Mouse (Mus musculus) heart, embryonic 11.5 days (tissue): ENCODE measurements around the gene Fcgrt. TPM values are rescaled to one million over a fixed set of nuclear protein-coding genes. Genes with fewer than 3 reads are reported as not detected.

Source experiments
- ATAC-seq: fragments of 200-750 bp; cut with Nextera tagmentation; replicated peaks from 2 replicates; pipeline ENCODE4 v1.8.0; 2017; ENCODE audit warnings: moderate library complexity; ENCODE audit not compliant: insufficient number of reproducible peaks, low FRiP score, low TSS enrichment
- H3K27ac ChIP-seq: fragments of 300-500 bp; sonication (generic); 2 replicates; pipeline ENCODE4 v1.5.1; 2014; ENCODE audit warnings: mild to moderate bottlenecking, low read depth, low read length
- H3K27me3 ChIP-seq: fragments of 300-500 bp; sonication (generic); 2 replicates; pipeline ENCODE4 v1.6.1; 2014; ENCODE audit warnings: mild to moderate bottlenecking, low read length, mixed read lengths; ENCODE audit not compliant: control insufficient read depth, insufficient read depth
- H3K36me3 ChIP-seq: fragments of 300-500 bp; sonication (generic); 2 replicates; pipeline ENCODE4 v1.6.1; 2014; ENCODE audit warnings: mild to moderate bottlenecking, low read length, moderate library complexity, mixed read lengths; ENCODE audit not compliant: control insufficient read depth, insufficient read depth
- H3K4me1 ChIP-seq: fragments of 300-500 bp; sonication (generic); 2 replicates; pipeline ENCODE4 v1.6.1; 2014; ENCODE audit warnings: low read length; ENCODE audit not compliant: control insufficient read depth, insufficient read depth
- H3K4me2 ChIP-seq: fragments of 300-500 bp; sonication (generic); 2 replicates; pipeline ENCODE4 v1.6.1; 2014; ENCODE audit warnings: mild to moderate bottlenecking, moderate library complexity
- H3K4me3 ChIP-seq: fragments of 300-500 bp; sonication (generic); 2 replicates; pipeline ENCODE4 v1.5.1; 2014; ENCODE audit warnings: low read depth, low read length
- H3K9ac ChIP-seq: fragments of 300-500 bp; sonication (generic); 2 replicates; pipeline ENCODE4 v1.6.1; 2014; ENCODE audit warnings: mild to moderate bottlenecking, low read depth, low read length, moderate library complexity
- H3K9me3 ChIP-seq: fragments of 300-500 bp; sonication (generic); replicated peaks from 2 replicates; pipeline ENCODE4 v1.6.1; 2016; ENCODE audit warnings: low read length; ENCODE audit not compliant: control insufficient read depth
- WGBS: fragments of 180-500 bp; shearing (Covaris S2); extraction: QIAGEN DNeasy Blood & Tissue Kit; methylation state at CpG from one replicate; pipeline ENCODE4 v1.1.7; 2014; ENCODE audit not compliant: insufficient replicate concordance; 5-methylcytosine and 5-hydroxymethylcytosine counted together
- polyA plus RNA-seq: library from polyadenylated mRNA; unstranded; fragments of >200 nt; fragmentation: Nextera tagmentation; extraction: Ambion mirVana; gene quantifications from 2 replicates; pipeline ENCODE4 v1.2.1, GENCODE M21; 2014

Fcgrt gene
- polyA plus RNA-seq, 1 experiment from 2014 or later: 15.1 TPM

DNA sequence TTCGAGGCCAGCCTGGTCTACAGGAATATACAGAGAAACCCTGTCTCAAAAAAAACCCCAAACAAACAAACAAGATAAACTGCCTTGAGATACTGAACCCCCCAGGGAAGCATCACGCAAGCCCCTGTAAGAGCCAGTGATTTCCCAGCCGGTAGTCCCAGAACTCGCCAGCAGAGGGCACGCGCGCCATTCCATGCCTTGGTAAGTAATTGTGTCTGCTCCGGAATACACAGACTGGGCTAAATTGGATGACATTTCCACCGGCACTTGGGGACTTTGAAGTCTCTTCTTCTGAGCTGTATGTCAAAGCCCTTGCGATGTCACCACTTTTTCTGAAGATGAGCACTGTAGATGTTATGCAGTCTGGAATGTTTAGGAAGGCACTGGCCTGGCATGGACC is 23.8 kb downstream of the Fcgrt start:
- no peak for ATAC-seq
- no peak overlapping the region for H3K4me2 ChIP-seq
- no peaks in the 10 kb centered on the region for H3K27me3 ChIP-seq
- under 1% methylated on average over 10 of the region's 10 CpGs for WGBS
- H3K36me3 ChIP-seq: peaks cover 20% of the 10 kb centered on the region
- H3K4me1 ChIP-seq: peaks cover 12% of the 10 kb centered on the region
- no peak overlapping the region for H3K27ac ChIP-seq
- no peak overlapping the region for H3K4me3 ChIP-seq
- H3K9me3 ChIP-seq: no peaks in the 10 kb centered on the region; the same call in 1 of the 2 replicates
- no peak overlapping the region for H3K9ac ChIP-seq

DNA sequence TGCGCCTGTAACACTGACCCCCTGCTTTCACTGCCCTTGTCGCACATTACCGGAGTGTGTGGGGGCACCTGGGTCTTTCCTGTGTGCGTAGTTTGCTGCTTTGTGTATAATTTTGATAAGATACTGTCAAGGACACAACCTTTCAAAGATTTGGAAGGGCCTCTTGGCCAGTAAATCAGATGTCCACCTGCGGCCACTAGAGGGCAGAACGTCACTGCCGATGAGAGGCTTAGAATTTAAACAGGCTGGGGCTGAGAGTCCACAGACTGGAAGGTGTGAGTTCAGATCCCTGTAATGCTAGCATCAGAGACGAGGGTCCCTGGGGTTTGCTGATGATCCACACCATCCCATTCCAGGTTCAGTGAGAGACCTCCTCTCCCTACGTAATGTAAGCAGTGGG is 25.1 kb downstream of the Fcgrt start:
- Histone ChIP-seq H3K36me3 (peaks cover 16% of the 10 kb centered on the region), H3K27ac (no peak overlapping the region), H3K4me1 (peaks cover 13% of the 10 kb centered on the region), H3K9ac (no peak overlapping the region), H3K9me3 (no peaks in the 10 kb centered on the region; the same call in 1 of the 2 replicates), H3K4me3 (no peak overlapping the region), H3K4me2 (no peak overlapping the region), H3K27me3 (no peaks in the 10 kb centered on the region)
- no peak for ATAC-seq
- 31% methylated on average over 9 of the region's 9 CpGs for WGBS

DNA sequence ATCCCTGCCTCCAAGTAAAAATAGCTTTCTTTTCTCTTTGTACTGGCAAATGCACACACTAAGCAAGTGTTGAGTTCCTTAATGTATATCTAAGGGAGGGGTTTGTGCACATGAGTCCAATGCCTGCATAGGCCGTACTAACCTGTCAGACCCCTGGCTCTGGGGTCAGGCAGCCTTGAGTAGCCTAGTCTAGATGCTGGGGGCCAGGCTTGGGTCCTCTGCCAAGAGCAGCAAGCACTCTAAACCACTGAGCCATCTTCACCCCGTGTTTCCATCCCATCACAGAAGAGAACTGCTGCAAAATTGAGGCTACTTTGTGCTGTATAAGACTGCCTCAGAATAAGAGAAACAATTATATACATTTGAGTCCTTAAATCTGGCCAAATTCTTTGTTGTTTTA is 25.8 kb downstream of the Fcgrt start:
- 91% methylated on average over 2 of the region's 2 CpGs for WGBS
- no peak overlapping the region for H3K4me3 ChIP-seq
- H3K36me3 ChIP-seq: peaks cover 9% of the 10 kb centered on the region
- H3K27ac ChIP-seq: no peak overlapping the region
- no peaks in the 10 kb centered on the region for H3K27me3 ChIP-seq
- no peak overlapping the region for H3K9ac ChIP-seq
- no peak overlapping the region for H3K4me2 ChIP-seq
- peaks cover 13% of the 10 kb centered on the region for H3K4me1 ChIP-seq
- no peak for ATAC-seq
- no peaks in the 10 kb centered on the region; the same call in 1 of the 2 replicates for H3K9me3 ChIP-seq

- Histone ChIP-seq H3K9me3 (no peaks in the 10 kb centered on the region; the same call in 1 of the 2 replicates), H3K4me2 (no peak overlapping the region), H3K27me3 (no peaks in the 10 kb centered on the region), H3K36me3 (peaks cover 8% of the 10 kb centered on the region), H3K4me3 (no peak overlapping the region), H3K9ac (no peak overlapping the region), H3K27ac (no peak overlapping the region), H3K4me1 (peaks cover 13% of the 10 kb centered on the region)
- WGBS: 90% methylated on average over 14 of the region's 14 CpGs
- ATAC-seq: no peak
These were observed 26.3 kb downstream of the Fcgrt start for GRCm38 (mm10) chr7:45077322-45077721.

- Histone ChIP-seq H3K4me1 (peaks cover 13% of the 10 kb centered on the region), H3K4me2 (no peak overlapping the region), H3K4me3 (no peak overlapping the region), H3K27me3 (no peaks in the 10 kb centered on the region), H3K9ac (no peak overlapping the region), H3K9me3 (no peaks in the 10 kb centered on the region; the same call in 1 of the 2 replicates), H3K27ac (peak overlapping the region; percentile 82; the same call in 1 of the 2 replicates), H3K36me3 (peaks cover 8% of the 10 kb centered on the region)
- 85% methylated on average over 30 of the region's 30 CpGs for WGBS
- ATAC-seq: no peak
These were observed 27.1 kb downstream of the Fcgrt start for GRCm38 (mm10) chr7:45076501-45076900.

GRCm38 (mm10) chr7:45075405-45075804 is 28.2 kb downstream of the Fcgrt start:
- Histone ChIP-seq H3K4me2 (peak overlapping the region; percentile 22; the same call in 1 of the 2 replicates), H3K9ac (peak overlapping the region; percentile 56; the same call in 1 of the 2 replicates), H3K4me3 (no peak overlapping the region), H3K36me3 (peaks cover 8% of the 10 kb centered on the region), H3K27ac (peak overlapping the region; percentile 82), H3K27me3 (no peaks in the 10 kb centered on the region), H3K4me1 (peaks cover 13% of the 10 kb centered on the region), H3K9me3 (no peaks in the 10 kb centered on the region)
- ATAC-seq: 0 out of 2 replicates have a peak, but pooled peaks have one; percentile 35
- 45% methylated on average over 4 of the region's 4 CpGs for WGBS

DNA sequence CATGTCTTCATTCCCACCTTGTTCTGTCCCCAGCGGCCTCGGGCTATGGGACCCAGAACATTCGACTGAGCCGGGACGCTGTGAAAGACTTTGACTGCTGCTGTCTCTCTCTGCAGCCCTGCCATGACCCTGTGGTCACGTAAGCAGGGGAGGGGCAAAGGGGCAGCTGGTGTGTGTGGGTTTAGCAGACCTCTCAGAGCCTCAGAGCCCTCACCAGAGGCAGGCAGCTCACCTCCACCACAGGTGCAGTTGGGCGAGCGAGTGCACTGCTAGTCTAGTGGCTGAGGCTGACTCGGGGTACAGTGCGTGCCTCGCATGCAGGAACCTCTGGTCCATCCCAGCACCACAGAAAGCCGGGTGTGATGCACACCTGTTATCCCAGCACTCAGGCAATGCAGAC is 29.7 kb downstream of the Fcgrt start:
- Histone ChIP-seq H3K9ac (no peak overlapping the region), H3K4me1 (peaks cover 13% of the 10 kb centered on the region), H3K27me3 (no peaks in the 10 kb centered on the region), H3K9me3 (no peaks in the 10 kb centered on the region), H3K4me3 (no peak overlapping the region), H3K36me3 (peaks cover 8% of the 10 kb centered on the region), H3K27ac (no peak overlapping the region), H3K4me2 (no peak overlapping the region)
- 87% methylated on average over 12 of the region's 12 CpGs for WGBS
- ATAC-seq: no peak

GRCm38 (mm10) chr7:45073171-45073707 is 30.4 kb downstream of the Fcgrt start:
- H3K4me3 ChIP-seq: no peak overlapping the region
- H3K9me3 ChIP-seq: no peaks in the 10 kb centered on the region
- peaks cover 8% of the 10 kb centered on the region for H3K36me3 ChIP-seq
- H3K27ac ChIP-seq: 0 out of 2 replicates have a peak overlapping the region, but pooled peaks have one; percentile 18
- no peak overlapping the region for H3K4me2 ChIP-seq
- peaks cover 13% of the 10 kb centered on the region for H3K4me1 ChIP-seq
- no peaks in the 10 kb centered on the region for H3K27me3 ChIP-seq
- no peak overlapping the region for H3K9ac ChIP-seq
- ATAC-seq: no peak
- 79% methylated on average over 7 of the region's 7 CpGs for WGBS

- no peak for ATAC-seq
- H3K36me3 ChIP-seq: peaks cover 5% of the 10 kb centered on the region; the same call in 1 of the 2 replicates
- WGBS: 78% methylated on average over 2 of the region's 2 CpGs
These were observed 31.4 kb downstream of the Fcgrt start for GRCm38 (mm10) chr7:45072230-45072629.

More at GRCm38 (mm10) chr7:45072230-45072629, 31.4 kb downstream of the Fcgrt start:
- Histone ChIP-seq H3K9ac (no peak overlapping the region), H3K9me3 (no peaks in the 10 kb centered on the region), H3K27ac (no peak overlapping the region), H3K4me2 (no peak overlapping the region), H3K4me3 (no peak overlapping the region), H3K4me1 (peaks cover 13% of the 10 kb centered on the region), H3K27me3 (no peaks in the 10 kb centered on the region)
